Mouse (Mus musculus): ENCODE results near the gene Pitpnc1. TPM values are rescaled to one million over a fixed set of nuclear protein-coding genes. Genes with fewer than 3 reads are reported as not detected.
"Not testable (repeated sequence)": the region's sequence is repeated elsewhere in the genome, so short reads cannot be mapped to it uniquely, and the experiment has no call there.

Pitpnc1 gene
- 36.6 and 39.9 TPM in 2 replicates for total RNA-seq (2017)

DNA sequence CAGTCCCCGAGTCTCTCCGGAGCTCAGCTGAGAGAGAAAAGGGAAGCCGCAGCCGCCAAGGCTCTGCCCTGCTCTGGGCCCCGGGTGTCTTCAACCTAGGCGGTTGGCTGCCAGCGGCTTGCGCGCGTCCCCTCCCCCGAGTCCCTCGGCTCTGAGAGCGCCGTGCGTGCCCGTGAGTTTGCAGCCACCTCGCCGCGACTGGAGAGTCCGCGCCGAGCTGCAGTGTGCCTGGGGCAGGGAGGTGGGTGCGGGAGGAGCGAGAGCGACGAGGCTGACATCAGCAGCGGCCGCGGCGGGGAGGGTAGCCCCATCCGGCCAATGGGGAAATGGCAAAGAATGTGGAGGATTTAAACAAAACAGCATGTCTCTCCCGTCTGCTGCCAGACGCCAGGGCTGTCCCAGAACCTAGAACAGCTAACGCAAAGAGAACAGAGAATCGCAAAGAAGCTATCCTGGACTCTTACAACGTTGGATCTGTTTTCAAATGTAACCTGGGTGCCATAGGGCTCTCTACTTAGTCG, at the start of gene Pitpnc1:
TSS of gene Pitpnc1 (minus strand) at position 179 of the 521 bp plus-strand sequence.
- ATAC-seq (replicated peaks in 1 of 2; ENCODE audit: insufficient read depth in 1 of 2, low FRiP score in 2 of 2, low TSS enrichment in 1 of 2, low read depth in 1 of 2, poor library complexity in 2 of 2, severe bottlenecking in 2 of 2), result peak; percentile 77 to 79

DNA sequence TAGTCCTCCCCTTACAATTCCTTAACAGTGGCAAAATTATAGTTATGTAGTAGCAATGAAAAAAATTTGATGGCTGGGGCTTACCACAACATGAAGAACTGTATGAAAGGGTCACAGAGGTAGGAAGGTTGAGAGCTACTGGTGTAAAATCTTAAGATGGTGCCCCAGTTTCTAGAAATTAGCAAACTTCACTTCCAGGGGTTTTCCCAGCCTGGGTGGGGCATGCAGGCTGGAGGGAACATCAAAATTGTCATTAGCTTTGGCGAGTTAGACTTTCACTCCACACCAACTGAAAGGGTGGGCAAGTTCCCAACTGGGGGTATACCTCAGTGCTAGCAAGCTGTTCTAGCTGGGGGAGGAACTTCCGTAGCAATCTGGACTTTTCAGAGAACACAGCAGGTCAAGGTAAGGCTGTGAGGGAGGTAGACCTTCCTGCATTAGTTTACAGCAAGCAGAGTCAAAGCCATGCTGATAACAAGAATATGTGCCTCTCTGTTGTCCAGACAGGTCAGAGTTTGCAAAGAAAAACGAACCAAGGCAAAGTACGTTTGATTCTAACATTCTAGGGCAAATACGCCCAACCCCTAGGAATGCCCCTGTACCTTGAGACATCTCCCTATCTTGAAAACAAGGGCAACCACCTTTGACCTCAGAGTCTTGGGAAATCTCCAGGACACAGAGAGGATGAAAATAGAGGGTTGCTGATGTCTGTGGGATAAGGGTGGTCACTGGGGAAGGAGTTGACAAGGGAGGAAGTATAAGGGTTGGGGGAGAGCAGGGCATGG, 48.3 kb upstream of the Pitpnc1 start:
- ATAC-seq (replicated peaks in 1 of 2; ENCODE audit: insufficient read depth in 1 of 2, low FRiP score in 2 of 2, low TSS enrichment in 1 of 2, low read depth in 1 of 2, poor library complexity in 2 of 2, severe bottlenecking in 2 of 2), result 0 out of 4 replicates have a peak, but pooled peaks of 1 of the 2 experiments have one; percentile 17

DNA sequence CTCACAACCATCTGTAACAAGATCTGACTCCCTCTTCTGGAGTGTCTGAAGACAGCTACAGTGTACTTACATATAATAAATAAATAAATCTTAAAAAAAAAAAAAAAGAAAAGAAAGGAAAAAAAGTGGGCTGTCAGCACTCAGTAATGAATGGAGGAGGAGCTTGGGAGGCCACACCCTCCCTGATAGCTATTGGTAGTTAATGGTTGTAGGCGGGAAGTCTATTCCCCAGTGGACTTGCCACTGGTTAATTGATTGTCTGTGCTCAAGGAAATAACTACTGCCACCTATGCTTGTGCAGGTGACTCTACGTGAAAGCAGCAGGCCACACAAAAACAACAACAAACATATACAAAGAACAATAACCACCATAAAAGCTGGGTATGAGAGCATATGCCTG, 45.9 kb upstream of the Pitpnc1 start:
- ATAC-seq (replicated peaks in 1 of 2; ENCODE audit: insufficient read depth in 1 of 2, low FRiP score in 2 of 2, low TSS enrichment in 1 of 2, low read depth in 1 of 2, poor library complexity in 2 of 2, severe bottlenecking in 2 of 2), result no peak

DNA sequence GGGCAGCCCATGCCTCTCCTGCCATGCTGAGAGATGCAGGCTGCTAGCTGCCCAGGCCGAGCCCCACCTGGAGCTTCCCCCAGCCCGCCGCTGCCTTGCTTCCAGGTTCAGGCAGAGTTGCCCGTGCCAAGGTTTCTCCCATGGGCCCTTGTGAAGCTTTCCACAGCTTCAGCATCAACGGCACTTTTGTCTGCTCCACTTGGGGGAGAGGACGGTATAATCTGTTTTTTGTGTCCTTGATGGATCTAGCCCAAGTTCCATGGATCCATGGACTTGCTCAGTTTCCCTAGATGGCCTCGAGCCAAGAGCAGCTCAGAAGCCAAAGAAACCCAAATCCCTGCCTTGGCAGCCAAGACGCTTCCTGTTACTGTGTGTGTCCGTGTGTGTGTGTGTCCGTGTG, 42.5 kb upstream of the Pitpnc1 start:
- no peak for ATAC-seq (replicated peaks in 1 of 2; ENCODE audit: insufficient read depth in 1 of 2, low FRiP score in 2 of 2, low TSS enrichment in 1 of 2, low read depth in 1 of 2, poor library complexity in 2 of 2, severe bottlenecking in 2 of 2)

DNA sequence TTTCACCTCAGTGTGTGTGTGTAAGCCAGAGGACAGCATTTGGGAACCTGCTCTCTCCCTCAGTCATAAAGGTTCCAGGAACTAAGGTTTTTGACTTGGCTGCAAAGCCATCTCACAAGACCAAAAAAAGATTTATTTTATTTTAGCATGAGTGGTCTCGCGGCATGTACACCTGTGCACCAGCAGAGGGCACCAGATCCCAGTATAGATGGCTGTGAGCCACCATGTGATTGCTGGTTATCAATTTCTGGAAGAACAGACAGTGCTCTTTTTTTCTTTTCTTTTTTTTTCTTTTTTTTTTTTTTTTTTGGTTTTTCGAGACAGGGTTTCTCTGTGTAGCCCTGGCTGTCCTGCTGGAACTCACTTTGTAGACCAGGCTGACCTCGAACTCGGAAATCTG, 41.5 kb upstream of the Pitpnc1 start:
- peak; percentile 70 to 80 for ATAC-seq (replicated peaks in 1 of 2; ENCODE audit: insufficient read depth in 1 of 2, low FRiP score in 2 of 2, low TSS enrichment in 1 of 2, low read depth in 1 of 2, poor library complexity in 2 of 2, severe bottlenecking in 2 of 2)

DNA sequence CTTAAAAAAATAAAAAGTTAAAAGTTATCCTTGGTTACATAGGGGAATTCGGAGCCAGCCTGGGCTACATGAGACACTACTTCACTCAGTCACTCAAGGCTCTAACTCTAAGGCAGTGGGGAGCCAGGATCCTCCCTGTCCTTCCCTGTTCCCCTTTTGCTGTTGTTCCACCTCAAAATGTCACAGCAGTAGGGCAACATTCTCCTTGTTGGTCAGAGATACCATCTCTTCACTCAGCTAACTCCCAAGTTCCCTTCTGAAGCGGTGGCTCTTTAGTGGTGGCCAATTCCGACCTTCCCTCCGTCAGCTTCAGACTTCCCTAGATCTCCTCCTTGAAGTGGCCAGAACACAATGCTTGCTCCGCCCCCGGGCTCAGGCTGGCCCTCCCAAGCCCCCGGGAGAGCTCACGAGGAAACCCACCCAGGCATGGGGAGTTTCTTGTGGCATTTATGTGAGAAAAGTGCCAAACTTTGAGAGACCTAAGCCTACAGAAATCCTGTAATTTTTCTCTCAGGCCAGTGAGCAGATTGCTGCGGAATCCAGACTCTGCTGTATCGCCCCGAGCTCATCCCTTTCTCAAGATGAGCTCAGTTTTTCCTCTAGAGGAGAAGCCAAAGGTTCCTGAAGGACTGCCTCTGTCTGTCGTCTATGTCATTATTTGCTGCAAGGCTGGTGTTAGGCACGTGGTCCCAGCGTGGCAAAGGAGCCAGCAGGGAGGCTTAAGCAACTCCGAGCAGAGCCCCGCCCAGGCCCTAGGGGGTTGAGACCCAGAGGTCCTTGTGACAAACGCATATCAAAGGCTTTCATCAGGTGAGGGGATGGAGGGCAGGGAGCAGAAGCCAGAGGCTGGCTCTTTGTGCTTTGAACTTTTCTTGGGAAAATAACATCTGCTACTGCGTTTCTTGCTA, 40.1 kb upstream of the Pitpnc1 start:
- ATAC-seq (replicated peaks in 1 of 2; ENCODE audit: insufficient read depth in 1 of 2, low FRiP score in 2 of 2, low TSS enrichment in 1 of 2, low read depth in 1 of 2, poor library complexity in 2 of 2, severe bottlenecking in 2 of 2), result peak; percentile 44 to 56; a peak in 2 of 4 replicates

DNA sequence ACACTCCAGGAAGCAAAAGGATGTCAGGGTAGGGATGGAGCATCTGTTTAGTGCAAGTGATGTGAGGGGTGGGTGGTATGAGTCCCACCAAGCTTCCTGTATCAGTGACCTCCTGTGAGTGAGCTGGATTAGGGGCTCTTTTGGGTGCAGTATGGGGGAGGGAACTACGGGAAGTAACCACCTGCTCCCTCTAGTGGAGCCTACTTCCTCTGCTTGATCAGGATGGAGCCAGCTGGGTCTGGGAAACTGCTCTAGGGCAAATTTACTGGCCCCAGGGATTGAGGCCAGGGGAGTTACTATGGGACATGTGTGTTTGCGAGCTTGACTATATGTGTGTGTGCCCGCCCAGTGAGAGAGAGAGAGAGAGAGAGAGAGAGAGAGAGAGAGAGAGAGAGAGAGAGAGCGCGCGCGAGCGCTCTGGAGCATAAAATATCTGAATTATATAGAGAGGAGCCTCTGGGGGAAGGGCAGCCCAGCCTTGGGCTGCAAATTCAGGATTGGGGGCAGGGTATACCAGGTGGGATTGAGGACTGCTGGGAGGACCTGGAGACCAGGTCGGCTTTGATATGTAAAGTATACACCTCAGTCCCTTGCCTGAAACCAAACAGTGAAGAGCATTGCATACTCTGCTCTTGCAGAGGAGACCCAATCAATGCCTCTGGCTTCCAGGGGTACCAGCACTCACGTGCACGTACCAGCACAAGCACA, 39.3 kb upstream of the Pitpnc1 start:
- ATAC-seq (replicated peaks in 1 of 2; ENCODE audit: insufficient read depth in 1 of 2, low FRiP score in 2 of 2, low TSS enrichment in 1 of 2, low read depth in 1 of 2, poor library complexity in 2 of 2, severe bottlenecking in 2 of 2), result 0 out of 4 replicates have a peak, but pooled peaks of 1 of the 2 experiments have one; percentile 38

DNA sequence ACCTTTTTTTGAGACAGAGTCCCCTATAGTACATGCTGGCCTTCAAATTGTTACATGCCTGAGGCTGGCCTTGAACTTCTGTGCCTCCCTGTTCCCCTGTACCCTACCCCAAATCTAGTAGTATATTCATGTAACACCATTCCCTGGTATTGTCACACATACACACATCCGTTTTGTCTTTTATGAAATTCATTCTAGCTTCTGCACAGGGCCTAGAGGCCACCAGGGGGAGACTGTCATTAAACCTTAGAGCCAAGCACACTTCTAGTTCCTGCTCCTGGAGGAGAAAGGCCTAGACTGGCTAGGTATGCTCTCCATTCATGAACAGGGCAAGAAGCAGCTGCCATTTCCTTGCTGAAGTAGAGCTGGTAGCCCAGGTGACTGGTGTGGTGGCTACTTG, 35.8 kb upstream of the Pitpnc1 start:
- ATAC-seq (replicated peaks in 1 of 2; ENCODE audit: insufficient read depth in 1 of 2, low FRiP score in 2 of 2, low TSS enrichment in 1 of 2, low read depth in 1 of 2, poor library complexity in 2 of 2, severe bottlenecking in 2 of 2), result peak; percentile 34 to 70; a peak in 1 of 4 replicates

DNA sequence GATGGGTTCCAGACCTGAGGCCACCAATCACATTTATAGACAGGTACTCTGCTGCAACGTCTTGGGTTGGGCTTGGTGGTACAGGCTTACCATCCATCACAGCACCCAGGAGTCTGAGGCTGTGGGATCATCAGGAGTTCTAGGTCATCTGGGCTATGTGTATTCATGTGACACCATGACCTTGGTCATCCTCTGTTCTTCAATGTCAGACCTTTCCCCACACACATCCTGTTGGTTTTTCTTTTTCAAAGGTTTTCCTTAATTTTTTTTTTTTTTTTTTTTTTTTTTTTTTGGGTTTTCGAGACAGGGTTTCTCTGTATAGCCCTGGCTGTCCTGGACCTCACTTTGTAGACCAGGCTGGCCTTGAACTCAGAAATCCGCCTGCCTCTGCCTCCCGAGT, 33.9 kb upstream of the Pitpnc1 start:
- ATAC-seq (replicated peaks in 1 of 2; ENCODE audit: insufficient read depth in 1 of 2, low FRiP score in 2 of 2, low TSS enrichment in 1 of 2, low read depth in 1 of 2, poor library complexity in 2 of 2, severe bottlenecking in 2 of 2), result not testable (repeated sequence)

DNA sequence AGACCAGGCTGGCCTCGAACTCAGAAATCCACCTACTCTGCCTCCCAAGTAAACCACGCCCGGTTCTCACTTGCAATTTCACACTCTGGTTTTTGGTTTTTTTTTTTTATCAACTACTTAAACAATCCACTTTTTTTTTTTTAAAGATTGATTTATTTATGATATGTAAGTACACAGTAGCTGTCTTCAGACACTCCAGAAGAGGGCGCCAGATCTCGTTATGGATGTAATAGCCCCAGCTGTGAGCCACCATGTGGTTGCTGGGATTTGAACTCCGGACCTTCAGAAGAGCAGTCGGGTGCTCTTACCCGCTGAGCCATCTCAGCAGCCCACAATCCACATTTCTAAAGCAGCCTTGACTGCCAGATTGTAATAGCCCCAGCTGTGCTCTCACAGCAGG, 32.3 kb upstream of the Pitpnc1 start:
- ATAC-seq (replicated peaks in 1 of 2; ENCODE audit: insufficient read depth in 1 of 2, low FRiP score in 2 of 2, low TSS enrichment in 1 of 2, low read depth in 1 of 2, poor library complexity in 2 of 2, severe bottlenecking in 2 of 2), result no peak

DNA sequence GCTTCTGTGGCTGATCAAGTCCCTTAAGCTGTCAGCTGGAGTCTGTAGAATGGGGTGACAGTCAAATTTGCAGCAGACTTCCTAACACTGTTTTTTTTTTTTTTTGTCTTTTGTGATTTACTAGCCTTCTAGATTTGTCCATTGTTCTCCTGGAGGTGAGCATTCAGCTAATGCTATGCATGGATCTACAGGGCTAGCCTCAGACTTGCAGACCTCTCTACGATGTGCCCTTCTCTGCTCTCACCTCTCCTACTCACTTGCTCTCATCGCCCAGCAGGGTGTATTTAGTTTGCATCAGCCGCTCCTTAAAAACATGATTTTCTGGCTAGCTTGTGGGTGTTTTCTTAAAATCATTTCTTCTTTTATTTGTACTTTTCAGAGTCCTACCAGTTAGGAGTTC, 13.8 kb upstream of the Pitpnc1 start:
- no peak for ATAC-seq (replicated peaks in 1 of 2; ENCODE audit: insufficient read depth in 1 of 2, low FRiP score in 2 of 2, low TSS enrichment in 1 of 2, low read depth in 1 of 2, poor library complexity in 2 of 2, severe bottlenecking in 2 of 2)

DNA sequence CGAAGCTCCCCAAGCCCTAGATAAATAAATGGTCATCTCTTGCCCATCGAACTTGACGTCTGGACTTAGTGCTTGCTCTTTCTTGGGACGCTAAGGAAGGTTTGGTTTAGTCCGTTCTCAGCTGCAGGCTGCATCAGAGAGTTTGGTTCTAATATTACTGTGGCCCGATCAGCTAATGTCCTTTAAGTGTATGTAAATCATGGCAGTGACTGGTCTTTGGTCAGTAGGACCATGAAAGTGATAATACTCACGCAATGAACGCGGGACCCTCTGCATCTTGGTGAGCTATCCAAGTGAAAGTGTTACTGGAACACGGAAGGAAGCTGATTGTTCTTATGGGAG, 9.3 kb upstream of the Pitpnc1 start:
- no peak for ATAC-seq (replicated peaks in 1 of 2; ENCODE audit: insufficient read depth in 1 of 2, low FRiP score in 2 of 2, low TSS enrichment in 1 of 2, low read depth in 1 of 2, poor library complexity in 2 of 2, severe bottlenecking in 2 of 2)

DNA sequence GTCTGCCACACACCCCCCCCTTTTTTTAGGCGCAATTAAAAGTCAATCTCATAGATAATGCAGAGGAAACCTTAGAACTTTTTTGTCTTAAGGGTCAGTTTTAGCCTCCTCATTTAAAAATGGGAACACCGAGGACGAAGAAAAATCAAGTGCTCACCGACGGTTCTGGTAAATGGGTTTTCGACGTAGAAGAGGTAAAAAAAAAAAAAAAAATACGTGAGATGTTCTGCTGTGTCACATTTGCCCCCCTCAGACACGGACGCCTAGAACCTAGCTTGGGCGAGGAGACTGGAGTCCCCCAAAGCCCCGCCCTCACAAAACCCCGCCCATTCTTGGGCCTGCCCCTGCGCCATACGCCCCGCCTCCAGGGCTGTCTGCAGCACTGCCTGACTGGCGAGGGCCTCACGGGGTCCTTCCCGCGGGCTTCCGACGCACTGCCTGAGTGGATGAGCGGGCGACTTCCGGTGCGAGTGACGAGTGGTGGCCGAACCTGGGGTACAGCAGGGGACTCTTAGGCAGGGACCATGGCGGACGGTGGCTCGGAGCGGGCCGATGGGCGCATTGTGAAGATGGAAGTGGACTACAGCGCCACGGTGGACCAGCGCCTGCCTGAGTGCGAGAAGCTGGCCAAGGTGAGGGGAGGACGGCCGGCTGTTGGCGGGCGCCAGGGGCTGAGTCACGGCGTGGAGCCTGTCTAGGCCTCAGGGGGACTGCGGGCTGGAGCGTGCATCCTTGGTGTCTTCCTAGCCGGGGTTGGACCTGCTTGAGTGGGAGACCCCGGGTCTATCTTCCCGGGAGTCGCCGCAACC, 8.8 kb upstream of the Pitpnc1 start, which contains the start of gene Psmd12:
TSS of gene Psmd12 (plus strand) at position 432 of the 809 bp plus-strand sequence.
- peak; percentile 97 to 99 for ATAC-seq (replicated peaks in 1 of 2; ENCODE audit: insufficient read depth in 1 of 2, low FRiP score in 2 of 2, low TSS enrichment in 1 of 2, low read depth in 1 of 2, poor library complexity in 2 of 2, severe bottlenecking in 2 of 2)

DNA sequence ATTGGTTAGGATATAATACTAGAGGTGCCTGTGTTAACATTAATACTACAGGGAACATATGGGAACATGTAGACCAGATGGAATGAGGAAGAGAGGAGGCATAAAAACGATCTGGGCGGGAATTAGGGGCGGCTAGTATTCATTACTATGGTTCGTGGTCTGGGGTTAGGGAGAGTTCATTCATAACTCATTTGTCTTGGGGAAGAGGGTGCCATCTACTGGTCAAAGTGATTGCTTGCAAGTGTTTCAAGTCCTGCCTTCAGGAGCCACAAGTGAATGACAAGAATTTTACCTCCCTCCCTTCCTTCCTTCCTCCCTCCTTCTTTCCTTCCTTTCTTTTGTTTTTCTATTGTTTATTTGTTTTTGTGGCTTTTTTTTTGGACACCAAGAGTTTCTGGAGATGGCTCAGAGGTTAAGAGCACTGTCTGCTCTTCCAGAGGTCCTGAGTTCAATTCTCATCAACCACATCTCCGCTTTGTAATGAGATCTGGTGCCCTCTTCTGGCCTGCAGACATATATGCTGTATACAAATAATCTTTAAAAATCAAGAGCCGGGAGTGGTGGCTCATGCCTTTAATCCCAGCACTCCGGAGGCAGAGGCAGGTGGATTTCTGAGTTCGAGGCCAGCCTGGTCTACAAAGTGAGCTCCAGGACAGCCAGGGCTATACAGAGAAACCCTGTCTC, 2.8 kb upstream of the Pitpnc1 start:
- ATAC-seq (replicated peaks in 1 of 2; ENCODE audit: insufficient read depth in 1 of 2, low FRiP score in 2 of 2, low TSS enrichment in 1 of 2, low read depth in 1 of 2, poor library complexity in 2 of 2, severe bottlenecking in 2 of 2), result peak; percentile 51 to 54

DNA sequence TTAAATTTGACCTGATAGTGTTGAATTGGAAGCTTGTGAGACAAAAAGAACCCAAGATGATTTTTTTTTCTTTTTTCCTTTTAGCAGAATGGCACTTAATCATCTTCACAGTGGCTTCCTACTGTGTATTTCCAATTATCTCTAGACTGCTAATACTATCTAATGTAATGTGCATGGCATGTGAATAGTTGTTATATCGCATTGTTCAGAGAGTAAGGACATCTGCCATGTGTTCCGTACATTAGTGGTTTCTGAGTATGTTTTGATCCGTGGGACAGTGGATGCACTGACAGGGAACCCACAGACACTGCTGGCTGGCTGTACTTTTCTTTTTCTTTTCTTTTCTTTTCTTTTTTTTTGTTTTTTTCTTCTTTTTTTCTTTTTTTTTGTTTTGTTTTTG, 1.8 kb upstream of the Pitpnc1 start:
- ATAC-seq (replicated peaks in 1 of 2; ENCODE audit: insufficient read depth in 1 of 2, low FRiP score in 2 of 2, low TSS enrichment in 1 of 2, low read depth in 1 of 2, poor library complexity in 2 of 2, severe bottlenecking in 2 of 2), result no peak

DNA sequence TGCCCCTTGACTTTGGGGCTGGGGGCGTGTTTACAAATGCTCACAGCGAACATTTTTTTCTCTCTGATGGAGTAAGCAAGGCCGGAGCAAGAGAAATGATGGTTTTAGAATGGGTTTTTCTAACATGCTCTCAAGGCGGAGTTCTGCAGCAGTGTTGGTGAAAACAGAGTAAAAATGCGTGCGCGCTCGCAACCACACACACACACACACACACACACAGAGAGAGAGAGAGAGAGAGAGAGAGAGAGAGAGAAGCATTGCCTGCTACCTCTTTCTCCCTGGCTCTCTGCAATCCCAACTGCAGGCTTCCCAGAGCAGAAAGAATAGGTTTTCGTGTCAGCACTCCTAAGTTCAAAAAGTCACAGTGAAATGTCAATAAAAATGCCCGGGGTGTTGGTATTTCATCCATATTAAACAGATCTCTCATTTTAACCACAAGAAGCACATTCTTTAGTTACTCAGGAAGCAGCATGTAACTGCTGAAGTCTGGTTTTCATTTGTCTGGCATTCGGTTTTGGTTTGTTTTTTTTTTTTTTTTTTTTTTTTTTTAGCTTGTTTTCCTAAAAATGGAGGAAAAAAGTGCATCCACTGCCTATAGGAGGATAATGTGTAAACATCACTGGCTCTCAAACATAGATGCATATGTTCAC, 697 bp upstream of the Pitpnc1 start:
- ATAC-seq (replicated peaks in 1 of 2; ENCODE audit: insufficient read depth in 1 of 2, low FRiP score in 2 of 2, low TSS enrichment in 1 of 2, low read depth in 1 of 2, poor library complexity in 2 of 2, severe bottlenecking in 2 of 2), result no peak
